Mouse (Mus musculus): ENCODE measurements around the gene Fbxo5. TPM values are rescaled to one million over a fixed set of nuclear protein-coding genes. Genes with fewer than 3 reads are reported as not detected.

Fbxo5 gene
- polyA plus RNA-seq, 1 experiment from 2014 or later, result 95.6 TPM

Other genes with a start within 250 kb of the Fbxo5 start
- 3.0 TPM in 2 replicates for gene Myct1, start 211.8 kb downstream of the Fbxo5 start, polyA plus RNA-seq (2016; fragmentation: Nextera tagmentation; extraction: Ambion mirVana)
- gene Vip, start 166.4 kb downstream of the Fbxo5 start, polyA plus RNA-seq (2016; fragmentation: Nextera tagmentation; extraction: Ambion mirVana), result 0.11 TPM in 1 of 2 replicates, not detected in the other
- 9.3 and 10.0 TPM in 2 replicates for gene Mtrf1l, start 18.3 kb upstream of the Fbxo5 start, polyA plus RNA-seq (2016; fragmentation: Nextera tagmentation; extraction: Ambion mirVana)
- gene Rgs17, start 116.8 kb upstream of the Fbxo5 start, polyA plus RNA-seq (2016; fragmentation: Nextera tagmentation; extraction: Ambion mirVana), result 0.07 and 0.11 TPM in 2 replicates